Comparison of ENCODE assay signal across 23 mouse cellular contexts in genomic region chr2:86050777-86051176, GRCm38 (mm10). TPM values are rescaled to one million over a fixed set of nuclear protein-coding genes. Genes with fewer than 3 reads are reported as not detected.
DNase-seq lines count a peak whose midpoint lies in the region; ATAC-seq and TF ChIP-seq lines count a peak whose summit lies in the region.
"Not testable (repeated sequence)": the region's sequence is repeated elsewhere in the genome, so short reads cannot be mapped to it uniquely, and the experiment has no call there.
"Had no signal": no experiment of that assay in that cellular context is flagged by ENCODE, and none has a peak within 500 bp of the region (broad histone marks: within the 10 kb centered on the region; RNA-seq: fewer than 3 reads in every experiment).

No protein-coding gene starts in this region.

- TF ChIP-seq POLR2A in ES-Bruce4 (IDR thresholded peaks at IDR 0.05; ENCODE audit: insufficient read depth, low read length), result not testable (repeated sequence)

- not testable (repeated sequence) for H3K9me3 ChIP-seq in ES-Bruce4 (replicated peaks; ENCODE audit: control insufficient read depth, insufficient read depth, low read length, poor library complexity, severe bottlenecking); ES-E14 (ENCODE audit: control insufficient read depth, insufficient read depth, low read depth, low read length); hindbrain, embryonic 11.5 days (ENCODE audit: control insufficient read depth, low read length); midbrain, embryonic 12.5 days; neural tube, embryonic 12.5 days

- H3K4me1 ChIP-seq in ES-Bruce4 (ENCODE audit: control insufficient read depth, insufficient read depth, low read length); ES-E14 (ENCODE audit: control insufficient read depth in 2 of 2, insufficient read depth in 2 of 2, low read length in 2 of 2, poor library complexity in 1 of 2); hindbrain, embryonic 11.5 days (replicated peaks; ENCODE audit: control insufficient read depth, insufficient read depth, low read length); midbrain, embryonic 12.5 days; neural tube, embryonic 12.5 days: not testable (repeated sequence)

- not testable (repeated sequence) for H3K27me3 ChIP-seq in ES-Bruce4 (ENCODE audit: control insufficient read depth, insufficient read depth, low read length, poor library complexity, severe bottlenecking); hindbrain, embryonic 11.5 days (ENCODE audit: control insufficient read depth, insufficient read depth, low read length); midbrain, embryonic 12.5 days; neural tube, embryonic 12.5 days (replicated peaks)

- H3K4me2 ChIP-seq in hindbrain, embryonic 11.5 days (replicated peaks; ENCODE audit: low read depth, low read length); midbrain, embryonic 12.5 days (replicated peaks); neural tube, embryonic 12.5 days (replicated peaks): not testable (repeated sequence)

- not testable (repeated sequence) for TF ChIP-seq CTCF in ES-Bruce4 (IDR thresholded peaks at IDR 0.05; ENCODE audit: low read depth, low read length)

- DNase-seq in ES-E14 (ENCODE audit: low read depth, low spot score) (peak; percentile 55), WW6 (ENCODE audit: low read depth, low spot score) (peak; percentile 4)
- DNase-seq in hindbrain, embryonic 11.5 days (ENCODE audit: low spot score), result not testable (repeated sequence)

- H3K27ac ChIP-seq in ES-Bruce4 (ENCODE audit: insufficient read depth, low read length); ES-E14 (ENCODE audit: insufficient read depth, low read depth, low read length, poor library complexity, severe bottlenecking); hindbrain, embryonic 11.5 days (ENCODE audit: low read depth, low read length); midbrain, embryonic 12.5 days (replicated peaks); neural tube, embryonic 12.5 days: not testable (repeated sequence)

- H3K9ac ChIP-seq in ES-Bruce4 (ENCODE audit: low read depth, poor library complexity, severe bottlenecking); ES-E14 (ENCODE audit: insufficient read depth, low read depth, low read length, poor library complexity, severe bottlenecking); hindbrain, embryonic 11.5 days (ENCODE audit: low read depth, low read length); midbrain, embryonic 12.5 days (replicated peaks); neural tube, embryonic 12.5 days: not testable (repeated sequence)

- not testable (repeated sequence) for H3K36me3 ChIP-seq in ES-Bruce4 (ENCODE audit: control insufficient read depth, insufficient read depth, low read length, poor library complexity, severe bottlenecking); ES-E14 (ENCODE audit: control insufficient read depth, insufficient read depth, low read length, poor library complexity, severe bottlenecking); hindbrain, embryonic 11.5 days (ENCODE audit: control insufficient read depth, insufficient read depth, low read length); midbrain, embryonic 12.5 days; neural tube, embryonic 12.5 days

- ATAC-seq in hindbrain, embryonic 11.5 days (ENCODE audit: low FRiP score), result peak; percentile 61; the same call in 1 of the 2 replicates
- ATAC-seq in midbrain, embryonic 12.5 days (ENCODE audit: low FRiP score, low read depth), result 0 out of 2 replicates have a peak, but pooled peaks have one; percentile 58
- ATAC-seq in neural tube, embryonic 12.5 days (ENCODE audit: low FRiP score, low read depth), result peak; percentile 33; the same call in 1 of the 2 replicates

- in situ Hi-C loops in ES-E14 (cut with MboI; ENCODE audit: low sequenced_read_pairs in 2 of 2, unreplicated experiment in 2 of 2), result not testable (repeated sequence)

- H3K4me3 ChIP-seq in ES-Bruce4 (ENCODE audit: low read depth, low read length); ES-E14 (ENCODE audit: insufficient read depth in 1 of 2, low read depth in 1 of 2, low read length in 2 of 2, poor library complexity in 1 of 2, severe bottlenecking in 1 of 2); hindbrain, embryonic 11.5 days (ENCODE audit: low read depth, low read length); midbrain, embryonic 12.5 days; neural tube, embryonic 12.5 days: not testable (repeated sequence)

- TF ChIP-seq EP300 in ES-Bruce4 (IDR thresholded peaks at IDR 0.05; ENCODE audit: insufficient read depth, low read depth, low read length), result 0 out of 2 replicates have a peak, but pooled peaks have one; percentile 52

RNA-seq across cellular contexts. Expression of gene Olfr1034, which starts 5.1 kb away (rescaled TPM):
- polyA plus RNA-seq in ES-Bruce4 (2011; ENCODE audit: insufficient read depth, insufficient read length, low read depth, missing spikeins), result not detected in 2 replicates
- not detected in 2 replicates for total RNA-seq in ES-E14 (2012; rRNA removed)
- polyA plus RNA-seq in hindbrain, embryonic 11.5 days (2014; fragmentation: Nextera tagmentation; extraction: Ambion mirVana), result not detected in 2 replicates
- polyA plus RNA-seq in midbrain, embryonic 12.5 days (2016; fragmentation: Nextera tagmentation; extraction: Ambion mirVana), result 0.05 TPM in 1 of 2 replicates, not detected in the other
- polyA plus RNA-seq in neural tube, embryonic 12.5 days (2016; fragmentation: Nextera tagmentation; extraction: Ambion mirVana), result not detected in 2 replicates
- total RNA-seq: CH12.LX; forebrain, postnatal 0 days; MEL had no signal
- polyA plus RNA-seq: activated CD4-positive, CD25-positive, alpha-beta regulatory T cell, adult 4 months; CD4-positive, CD25-positive, alpha-beta regulatory T cell, adult 4 months; embryonic facial prominence, embryonic 10.5 days; embryonic facial prominence, embryonic 12.5 days; forebrain, embryonic 11.5 days; forebrain, embryonic 13.5 days; forebrain, embryonic 15.5 days; forebrain, postnatal 0 days had no signal

RNA-seq across cellular contexts. Expression of gene Olfr1036, which starts 23.0 kb away (rescaled TPM):
- not detected in 2 replicates for polyA plus RNA-seq in ES-Bruce4 (2011; ENCODE audit: insufficient read depth, insufficient read length, low read depth, missing spikeins)
- total RNA-seq in ES-E14 (2012; rRNA removed), result not detected in 2 replicates
- polyA plus RNA-seq in hindbrain, embryonic 11.5 days (2014; fragmentation: Nextera tagmentation; extraction: Ambion mirVana), result not detected in 2 replicates
- not detected in 2 replicates for polyA plus RNA-seq in midbrain, embryonic 12.5 days (2016; fragmentation: Nextera tagmentation; extraction: Ambion mirVana)
- polyA plus RNA-seq in neural tube, embryonic 12.5 days (2016; fragmentation: Nextera tagmentation; extraction: Ambion mirVana), result not detected in 2 replicates
- total RNA-seq: adrenal gland, adult 18-20 months; adrenal gland, adult 8-10 months; adrenal gland, postnatal 14 days; adrenal gland, postnatal 36 days; CH12.LX; forebrain, postnatal 0 days; MEL had no signal
- polyA plus RNA-seq: activated CD4-positive, CD25-positive, alpha-beta regulatory T cell, adult 4 months; CD4-positive, CD25-positive, alpha-beta regulatory T cell, adult 4 months; cerebellum, adult 2 months; cortical plate, adult 2 months; embryonic facial prominence, embryonic 10.5 days; embryonic facial prominence, embryonic 12.5 days; embryonic facial prominence, embryonic 14.5 days; forebrain, embryonic 11.5 days; forebrain, embryonic 13.5 days; forebrain, embryonic 15.5 days; forebrain, postnatal 0 days had no signal

RNA-seq across cellular contexts. Expression of gene Olfr1033, which starts 30.3 kb away (rescaled TPM):
- not detected in 2 replicates for polyA plus RNA-seq in ES-Bruce4 (2011; ENCODE audit: insufficient read depth, insufficient read length, low read depth, missing spikeins)
- total RNA-seq in ES-E14 (2012; rRNA removed), result not detected in 2 replicates
- not detected in 2 replicates for polyA plus RNA-seq in hindbrain, embryonic 11.5 days (2014; fragmentation: Nextera tagmentation; extraction: Ambion mirVana)
- not detected in 2 replicates for polyA plus RNA-seq in midbrain, embryonic 12.5 days (2016; fragmentation: Nextera tagmentation; extraction: Ambion mirVana)
- not detected in 2 replicates for polyA plus RNA-seq in neural tube, embryonic 12.5 days (2016; fragmentation: Nextera tagmentation; extraction: Ambion mirVana)
- total RNA-seq: CH12.LX, MEL had no signal
- polyA plus RNA-seq: CD4-positive, CD25-positive, alpha-beta regulatory T cell, adult 4 months; embryonic facial prominence, embryonic 10.5 days; embryonic facial prominence, embryonic 12.5 days; forebrain, embryonic 11.5 days; forebrain, embryonic 13.5 days; forebrain, embryonic 15.5 days had no signal

RNA-seq across cellular contexts. Expression of gene Olfr1037, which starts 36.4 kb away (rescaled TPM):
- polyA plus RNA-seq in ES-Bruce4 (2011; ENCODE audit: insufficient read depth, insufficient read length, low read depth, missing spikeins), result not detected in 2 replicates
- not detected in 2 replicates for total RNA-seq in ES-E14 (2012; rRNA removed)
- polyA plus RNA-seq in hindbrain, embryonic 11.5 days (2014; fragmentation: Nextera tagmentation; extraction: Ambion mirVana), result not detected in 2 replicates
- polyA plus RNA-seq in midbrain, embryonic 12.5 days (2016; fragmentation: Nextera tagmentation; extraction: Ambion mirVana), result not detected in 2 replicates
- not detected in 2 replicates for polyA plus RNA-seq in neural tube, embryonic 12.5 days (2016; fragmentation: Nextera tagmentation; extraction: Ambion mirVana)
- total RNA-seq: adrenal gland, adult 18-20 months; adrenal gland, adult 8-10 months; adrenal gland, postnatal 14 days; adrenal gland, postnatal 36 days; CH12.LX; forebrain, postnatal 0 days; MEL had no signal
- polyA plus RNA-seq: activated CD4-positive, CD25-positive, alpha-beta regulatory T cell, adult 4 months; CD4-positive, CD25-positive, alpha-beta regulatory T cell, adult 4 months; cerebellum, adult 2 months; cortical plate, adult 2 months; embryonic facial prominence, embryonic 10.5 days; embryonic facial prominence, embryonic 12.5 days; embryonic facial prominence, embryonic 14.5 days; forebrain, embryonic 11.5 days; forebrain, embryonic 13.5 days; forebrain, embryonic 15.5 days; forebrain, postnatal 0 days had no signal

RNA-seq across cellular contexts. Expression of gene Olfr1032, which starts 45.4 kb away (rescaled TPM):
- polyA plus RNA-seq in ES-Bruce4 (2011; ENCODE audit: insufficient read depth, insufficient read length, low read depth, missing spikeins), result not detected in 2 replicates
- total RNA-seq in ES-E14 (2012; rRNA removed), result not detected in 2 replicates
- not detected in 2 replicates for polyA plus RNA-seq in hindbrain, embryonic 11.5 days (2014; fragmentation: Nextera tagmentation; extraction: Ambion mirVana)
- not detected in 2 replicates for polyA plus RNA-seq in midbrain, embryonic 12.5 days (2016; fragmentation: Nextera tagmentation; extraction: Ambion mirVana)
- not detected in 2 replicates for polyA plus RNA-seq in neural tube, embryonic 12.5 days (2016; fragmentation: Nextera tagmentation; extraction: Ambion mirVana)
- total RNA-seq: adrenal gland, adult 18-20 months; adrenal gland, adult 8-10 months; adrenal gland, postnatal 14 days; adrenal gland, postnatal 36 days; CH12.LX; forebrain, postnatal 0 days; MEL had no signal
- polyA plus RNA-seq: activated CD4-positive, CD25-positive, alpha-beta regulatory T cell, adult 4 months; CD4-positive, CD25-positive, alpha-beta regulatory T cell, adult 4 months; cerebellum, adult 2 months; cortical plate, adult 2 months; embryonic facial prominence, embryonic 10.5 days; embryonic facial prominence, embryonic 12.5 days; embryonic facial prominence, embryonic 14.5 days; forebrain, embryonic 11.5 days; forebrain, embryonic 13.5 days; forebrain, embryonic 15.5 days; forebrain, postnatal 0 days had no signal
